Mouse (Mus musculus) brain, adult 2 months (tissue): ENCODE results near the gene Wdr5.

Source experiments
- DNase-seq: peaks from one replicate; pipeline ENCODE4 v3.0.0; 2011; ENCODE audit warnings: low read depth, low spot score

Wdr5 gene

DNA sequence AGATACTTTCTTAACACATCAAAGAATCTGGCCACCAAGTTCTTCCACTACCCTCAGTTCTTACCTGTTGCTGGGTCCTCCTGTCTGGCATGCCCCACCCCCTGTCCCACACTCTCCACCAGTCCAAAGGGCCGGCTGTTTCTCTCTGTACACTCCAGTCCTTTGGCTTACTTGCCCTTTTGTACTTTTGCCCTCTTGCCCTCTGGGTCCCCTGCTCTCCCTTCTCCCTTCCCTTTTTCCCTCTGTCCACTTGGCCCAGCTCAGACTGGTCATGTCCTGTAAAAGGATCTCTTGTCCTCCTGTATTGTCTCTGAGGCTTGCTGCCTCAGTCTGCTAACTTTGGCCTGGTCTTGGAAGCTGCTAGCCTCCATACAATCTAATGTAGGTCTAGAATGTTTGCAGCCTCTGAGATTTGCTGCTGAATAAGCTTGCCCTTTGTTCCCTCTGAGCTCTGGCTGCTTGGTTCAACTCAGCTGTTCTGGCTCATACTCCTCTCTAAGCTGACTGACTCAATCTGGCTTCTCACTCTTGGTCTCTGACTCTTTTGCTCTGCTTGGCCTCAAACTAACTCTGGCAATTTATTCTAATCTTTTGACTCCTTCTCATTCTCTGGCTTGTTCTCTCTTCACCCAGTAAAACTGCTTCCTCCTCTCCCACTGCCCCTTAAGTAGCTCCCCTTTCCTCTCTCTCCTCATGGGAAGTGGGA is 33.9 kb downstream of the Wdr5 start:
- DNase-seq: no peak

DNA sequence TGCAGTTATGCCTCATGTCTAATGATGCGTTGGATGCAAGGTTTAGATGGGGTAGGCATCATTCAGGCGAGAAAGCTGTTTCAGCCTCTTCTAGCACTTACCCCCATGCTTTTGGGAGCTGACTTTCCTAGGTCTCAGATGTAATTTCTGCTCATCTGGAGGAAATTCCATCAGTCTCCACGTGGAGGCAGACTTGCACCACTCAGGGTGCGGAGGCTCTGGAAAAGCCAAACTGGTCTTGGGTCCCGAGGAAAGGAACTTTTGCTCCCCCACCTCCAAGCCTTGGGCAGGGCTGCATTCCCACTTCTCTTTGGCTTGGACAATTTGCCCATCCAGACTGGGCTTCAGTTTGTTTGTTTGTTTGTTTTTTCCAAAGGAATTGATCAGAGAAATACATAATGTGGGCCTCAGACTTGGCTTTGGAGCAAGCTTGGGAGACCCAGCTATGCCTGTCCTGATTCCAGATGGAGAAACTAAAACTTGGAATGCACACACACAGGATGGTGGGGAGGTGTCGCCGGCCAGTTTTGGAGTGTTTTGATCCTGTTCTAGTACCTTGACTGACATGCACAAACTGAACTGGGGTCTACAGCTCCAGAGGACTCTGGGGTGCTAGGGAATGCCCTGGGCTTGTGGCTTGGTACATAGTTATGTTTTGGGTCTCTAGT is 37.8 kb downstream of the Wdr5 start:
- peak; percentile 74 for DNase-seq

GRCm38 (mm10) chr2:27554308-27554707 is 39.4 kb downstream of the Wdr5 start:
- DNase-seq: no peak

DNA sequence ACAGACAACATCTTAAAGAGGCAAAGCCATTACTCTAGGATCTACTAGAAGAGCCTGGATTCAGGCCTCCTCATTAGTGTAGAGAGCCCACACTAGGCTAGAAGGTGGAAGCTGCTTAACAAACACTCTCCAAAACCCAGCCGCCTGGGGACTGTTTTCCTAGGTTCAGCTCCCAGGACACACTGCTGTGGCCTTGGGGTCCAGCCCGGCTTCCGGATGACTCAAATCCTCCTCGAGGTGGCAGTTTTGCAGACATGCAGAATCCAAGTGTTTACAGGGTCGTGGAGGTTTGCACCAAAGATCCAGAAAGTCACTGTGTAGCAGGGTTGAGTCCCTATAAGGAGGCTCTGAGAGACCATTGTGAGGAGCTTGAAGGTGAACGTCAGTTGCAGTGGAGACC is 42.0 kb downstream of the Wdr5 start:
- DNase-seq: no peak

DNA sequence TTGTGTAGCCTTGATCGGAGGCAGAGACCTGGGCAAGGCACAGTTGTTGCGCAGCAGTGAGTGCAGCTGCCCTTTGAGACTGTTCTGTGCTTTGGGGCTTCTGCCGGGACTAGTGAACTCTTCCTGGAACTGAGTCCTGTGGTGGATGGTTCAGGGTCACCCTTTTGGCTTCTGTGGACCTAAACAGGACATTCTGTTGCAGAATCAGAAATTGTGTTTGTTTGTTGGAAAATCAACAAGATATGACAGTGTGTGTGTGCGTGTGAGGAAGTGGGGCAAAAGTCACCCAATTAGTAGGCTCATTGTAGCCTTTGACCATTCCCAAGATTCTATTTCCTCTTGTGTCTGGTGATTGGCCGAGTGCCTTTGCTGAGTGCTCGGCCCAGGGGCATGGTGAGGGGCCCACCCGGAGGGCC is 45.8 kb downstream of the Wdr5 start:
- no peak for DNase-seq

DNA sequence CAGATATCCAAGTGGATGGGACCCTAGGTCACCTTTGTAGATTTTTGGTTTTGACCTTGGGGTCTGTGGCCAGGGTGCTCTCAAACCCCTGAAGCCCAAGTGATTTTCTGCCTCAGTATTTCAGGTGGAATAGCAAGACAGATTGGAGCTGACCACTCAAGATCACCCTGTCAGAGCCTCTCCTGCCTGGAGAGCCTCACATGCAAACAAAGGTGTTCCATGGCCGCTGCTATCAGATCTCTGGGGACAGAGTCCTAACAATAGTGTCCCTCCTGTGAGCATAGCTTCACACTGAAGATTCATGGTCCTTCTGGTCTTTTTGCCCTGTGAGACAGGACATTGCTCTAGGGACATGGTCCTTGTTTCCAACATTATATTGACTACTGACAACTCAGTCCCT is 46.2 kb downstream of the Wdr5 start:
- no peak for DNase-seq

GRCm38 (mm10) chr2:27561829-27562228 is 46.9 kb downstream of the Wdr5 start:
- DNase-seq: no peak

GRCm38 (mm10) chr2:27563641-27564148 is 48.7 kb downstream of the Wdr5 start:
- DNase-seq: peak; percentile 21

- DNase-seq: no peak
These were observed 49.7 kb downstream of the Wdr5 start for GRCm38 (mm10) chr2:27564694-27565093.

DNA sequence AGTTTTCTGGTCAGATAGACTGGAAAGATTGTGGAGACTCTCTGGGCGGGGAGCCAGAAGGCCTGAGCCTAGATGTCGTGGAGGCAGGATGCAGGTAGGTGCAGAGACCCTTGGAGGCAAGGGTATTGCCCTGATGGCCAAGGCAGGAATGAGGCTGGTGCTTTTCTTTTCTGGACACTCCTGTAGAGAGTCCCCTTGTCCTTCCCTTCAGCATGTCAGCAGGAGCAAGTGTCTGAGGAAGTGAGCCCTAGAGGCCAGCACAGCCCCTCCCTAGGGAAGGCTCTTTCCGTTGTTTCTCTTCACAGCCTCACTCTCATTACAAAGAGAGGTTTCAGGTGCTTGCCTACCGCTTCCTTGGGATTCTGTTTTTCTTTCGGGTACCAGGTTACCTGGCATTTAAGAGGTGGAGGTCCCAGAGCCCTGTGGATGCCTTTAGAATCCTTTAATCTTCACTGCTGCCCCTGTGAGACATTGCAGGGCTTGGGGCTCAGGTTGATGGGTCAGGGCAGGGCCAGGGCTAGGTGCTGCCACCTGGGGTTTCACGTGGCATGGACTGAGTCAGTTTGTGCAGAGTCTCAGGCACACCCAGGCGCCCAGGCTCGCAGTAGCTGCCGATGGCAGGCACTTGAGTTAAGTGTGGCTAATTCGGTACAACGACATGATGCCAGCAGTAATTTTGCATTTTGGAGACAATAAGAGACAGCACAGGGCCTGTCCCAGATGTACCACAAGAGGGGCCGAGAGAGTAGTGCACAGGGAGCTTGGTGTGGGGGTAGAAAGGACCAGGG is 50.6 kb downstream of the Wdr5 start:
- no peak for DNase-seq

GRCm38 (mm10) chr2:27570856-27571255 is 55.9 kb downstream of the Wdr5 start:
- no peak for DNase-seq

DNA sequence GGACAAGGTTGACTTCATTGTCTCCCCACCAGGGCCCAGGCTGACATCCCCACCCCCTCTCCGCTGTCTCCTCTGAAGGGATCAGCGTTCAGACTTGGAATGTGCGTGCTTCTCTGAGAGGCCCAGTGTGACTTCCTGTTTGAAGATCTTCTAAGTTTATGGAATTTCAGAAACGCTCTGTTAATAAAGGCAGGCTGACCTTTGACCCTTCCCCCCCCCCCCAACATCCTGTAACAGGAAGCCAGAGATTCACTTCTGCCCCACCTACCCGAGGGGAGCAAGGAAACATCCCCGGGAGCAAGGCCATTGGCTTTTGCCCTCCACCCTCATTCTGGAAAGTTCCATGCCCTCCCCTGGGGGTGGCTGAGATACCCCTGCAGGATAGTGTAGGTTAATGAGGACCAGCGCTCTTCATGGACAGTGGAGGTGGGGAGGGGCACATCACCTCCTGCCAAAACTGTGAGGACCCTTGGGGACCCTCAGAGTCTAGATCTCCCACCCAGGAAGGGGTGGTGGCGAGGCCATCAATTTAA is 57.4 kb downstream of the Wdr5 start:
- DNase-seq: no peak

DNA sequence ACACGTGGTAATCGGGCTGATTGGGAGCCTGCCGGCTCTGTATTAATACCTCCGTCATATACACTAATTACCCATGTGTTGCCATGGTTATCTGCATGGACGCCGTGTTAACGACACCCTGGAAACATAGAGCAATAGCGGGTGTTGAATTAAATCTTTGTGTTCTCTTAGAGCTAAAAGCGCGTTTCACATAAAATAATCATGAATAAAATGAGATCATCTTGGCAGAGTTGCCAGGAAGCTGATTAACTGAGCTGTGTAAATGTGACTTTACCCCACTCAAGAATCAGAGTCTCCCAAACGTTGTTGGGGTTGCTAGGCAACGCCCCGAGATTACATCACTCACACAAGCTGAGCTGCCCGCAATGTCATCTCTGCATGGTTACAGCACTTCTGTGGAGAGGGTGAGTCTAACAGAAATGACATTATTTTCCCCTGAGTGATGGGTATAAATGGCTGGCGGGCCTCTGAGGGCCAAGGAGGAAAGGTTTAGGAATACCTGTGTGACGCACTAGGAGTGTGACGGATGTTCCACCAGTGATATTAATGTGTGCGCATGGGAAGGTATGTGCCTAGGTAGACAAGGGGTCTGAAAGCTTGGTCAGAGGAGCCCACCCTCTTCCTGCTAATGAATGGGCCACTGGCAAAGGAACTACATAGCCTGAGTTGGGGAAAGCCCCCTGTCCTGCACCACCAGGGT is 58.1 kb downstream of the Wdr5 start:
- peak; percentile 95 for DNase-seq

DNA sequence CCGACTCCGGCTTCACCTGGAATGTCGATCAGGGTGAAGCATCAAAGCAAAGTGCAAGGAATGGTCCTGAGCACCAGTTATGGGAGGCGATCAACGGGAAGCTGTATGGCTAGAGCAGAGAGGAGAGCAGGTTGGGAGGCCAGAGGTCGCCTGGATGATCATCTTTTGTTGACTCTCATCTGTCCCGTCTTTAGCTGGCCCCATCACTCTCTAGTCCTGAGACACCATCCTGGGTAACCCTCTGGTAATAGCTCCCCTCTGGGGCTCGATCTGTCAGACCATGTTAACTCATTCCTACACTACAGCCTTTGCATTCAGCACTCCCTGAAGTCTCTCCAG is 58.6 kb downstream of the Wdr5 start:
- DNase-seq: no peak

- DNase-seq: no peak
These were observed 61.5 kb downstream of the Wdr5 start for GRCm38 (mm10) chr2:27576416-27576815.

DNA sequence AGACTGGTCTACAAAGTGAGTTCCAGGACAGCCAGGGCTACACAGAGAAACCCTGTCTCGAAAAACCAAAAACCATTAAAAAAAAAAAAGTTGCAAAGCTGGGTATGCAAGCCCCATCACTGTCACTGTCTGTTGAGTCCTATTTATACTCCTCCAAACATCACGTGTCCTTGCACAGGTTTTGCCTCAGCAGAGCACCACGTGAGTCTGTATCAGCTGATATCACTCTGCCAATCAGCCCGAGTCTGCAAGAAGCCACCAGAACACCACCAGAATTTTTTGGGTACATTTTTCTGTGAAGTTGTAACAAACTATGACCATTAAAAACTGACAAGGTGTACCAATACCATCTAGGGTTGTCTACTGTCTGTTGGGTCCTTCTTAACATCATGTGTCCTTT is 63.6 kb downstream of the Wdr5 start:
- no peak for DNase-seq

DNA sequence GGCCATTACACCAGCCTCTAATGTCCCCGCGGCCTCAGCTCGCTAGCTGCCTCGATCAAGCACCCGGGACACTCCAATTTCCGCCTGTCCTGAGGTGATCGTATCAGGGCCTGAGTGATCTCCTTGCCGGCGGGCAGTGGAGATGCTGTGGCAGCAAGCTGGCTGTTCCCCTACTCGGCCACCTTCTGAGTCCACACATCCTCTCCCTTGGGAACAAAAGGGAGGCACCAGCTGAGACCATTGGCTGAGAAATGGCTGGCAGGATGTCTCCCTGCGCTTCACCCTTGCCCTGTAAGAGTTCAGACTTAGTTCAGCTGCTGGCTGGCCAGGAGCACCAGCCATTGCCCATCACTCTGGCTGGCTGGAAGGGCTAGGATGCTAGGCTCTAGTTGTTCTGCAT is 67.2 kb downstream of the Wdr5 start:
- DNase-seq: no peak

DNA sequence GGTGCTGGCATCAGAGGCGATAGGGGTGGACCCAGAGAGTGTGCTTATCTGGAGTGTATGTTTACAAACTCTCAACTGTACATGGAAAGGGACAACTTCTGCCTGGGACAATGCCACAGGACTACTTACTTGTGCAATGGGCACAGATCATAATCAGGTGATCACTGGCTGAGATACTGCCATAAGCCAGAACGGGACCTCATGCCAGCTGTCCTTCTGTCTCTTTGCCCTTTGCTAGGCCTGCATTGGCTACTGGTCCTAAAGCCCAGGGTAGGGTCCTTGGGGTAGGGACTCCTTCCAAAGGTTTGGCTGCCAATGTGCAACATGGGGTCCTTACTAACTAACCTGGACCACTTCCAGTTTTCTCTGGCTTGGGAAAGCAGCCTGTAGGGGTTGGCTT is 68.1 kb downstream of the Wdr5 start:
- no peak for DNase-seq

DNA sequence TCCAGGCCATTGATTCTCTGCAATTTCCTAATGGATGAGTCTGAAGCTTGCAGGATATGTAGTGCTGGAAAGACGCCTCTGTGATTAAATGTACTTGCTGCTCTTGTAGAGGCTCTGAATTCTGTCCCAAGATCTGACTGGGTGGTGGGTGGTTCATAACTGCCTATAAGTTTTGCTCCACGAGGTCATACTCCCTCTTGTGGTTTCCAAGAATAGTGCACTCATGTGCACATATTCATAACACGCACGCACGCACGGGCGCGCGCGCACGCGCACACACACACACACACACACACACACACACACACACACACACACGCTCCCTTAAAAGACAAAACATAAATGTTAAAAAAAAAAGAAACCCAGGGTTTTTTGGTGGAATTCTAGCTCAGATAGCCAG is 69.6 kb downstream of the Wdr5 start:
- no peak for DNase-seq
